24 mouse cellular contexts compared by ENCODE assay signal in genomic region chr8:26420536-26420935, GRCm38 (mm10).
DNase-seq lines count a peak whose midpoint lies in the region; ATAC-seq lines count a peak whose summit lies in the region.
"Had no signal": no experiment of that assay in that cellular context is flagged by ENCODE, and none has a peak within 500 bp of the region (broad histone marks: within the 10 kb centered on the region; RNA-seq: fewer than 3 reads in every experiment).

No protein-coding gene starts in this region.

- no peaks in the 10 kb centered on the region for H3K27me3 ChIP-seq in midbrain, embryonic 13.5 days
- H3K27me3 ChIP-seq in midbrain, embryonic 10.5 days (ENCODE audit: low read depth, poor library complexity, severe bottlenecking): no peaks in the 10 kb centered on the region
- H3K27me3 ChIP-seq in hindbrain, embryonic 15.5 days: no peaks in the 10 kb centered on the region
- H3K27me3 ChIP-seq in neural tube, embryonic 12.5 days (replicated peaks): no peaks in the 10 kb centered on the region
- H3K27me3 ChIP-seq: embryonic facial prominence, embryonic 13.5 days; liver, embryonic 13.5 days; stomach, embryonic 15.5 days had no signal

- WGBS in midbrain, embryonic 13.5 days: 89% methylated on average over 10 of the region's 10 CpGs
- 93% methylated on average over 10 of the region's 10 CpGs for WGBS in midbrain, embryonic 10.5 days
- 53% methylated on average over 10 of the region's 10 CpGs for WGBS in hindbrain, embryonic 15.5 days
- WGBS in neural tube, embryonic 12.5 days: 30% methylated on average over 10 of the region's 10 CpGs

- peak; percentile 24; the same call in 1 of the 2 replicates for ATAC-seq in midbrain, embryonic 13.5 days
- 0 out of 2 replicates have a peak, but pooled peaks have one; percentile 48 for ATAC-seq in hindbrain, embryonic 15.5 days (ENCODE audit: low FRiP score, low read depth)
- ATAC-seq in neural tube, embryonic 12.5 days (ENCODE audit: low FRiP score, low read depth): peak; percentile 89

- DNase-seq in midbrain, embryonic 10.5 days (ENCODE audit: low spot score): no peak
- DNase-seq in ovary, postnatal 14 days (ENCODE audit: low spot score): no peak
- DNase-seq in ovary, postnatal 10 days (ENCODE audit: low spot score): no peak
- no peak for DNase-seq in kidney, adult 18-20 months
- DNase-seq: B cell, adult 2 months; cerebellum, adult 2 months; cerebellum, postnatal 36 days; heart, postnatal 10 days; kidney, adult 2 months; kidney, postnatal 14 days; liver, embryonic 13.5 days; lung, embryonic 14.5 days; lung, postnatal 36 days; right cerebral cortex, adult 18-20 months; thymus, adult 18-20 months; thymus, postnatal 4 days had no signal

- no peak overlapping the region for H3K4me2 ChIP-seq in midbrain, embryonic 13.5 days (replicated peaks)
- no peak overlapping the region for H3K4me2 ChIP-seq in hindbrain, embryonic 15.5 days
- peak overlapping the region; percentile 18; the same call in 1 of the 2 replicates for H3K4me2 ChIP-seq in neural tube, embryonic 12.5 days (replicated peaks)
- H3K4me2 ChIP-seq: embryonic facial prominence, embryonic 13.5 days; liver, embryonic 13.5 days; lung, embryonic 14.5 days; midbrain, embryonic 11.5 days; stomach, embryonic 15.5 days had no signal

- H3K27ac ChIP-seq in midbrain, embryonic 13.5 days: no peak overlapping the region
- H3K27ac ChIP-seq in midbrain, embryonic 10.5 days (replicated peaks): no peak overlapping the region
- H3K27ac ChIP-seq in hindbrain, embryonic 15.5 days (replicated peaks): 0 out of 2 replicates have a peak overlapping the region, but pooled peaks have one; percentile 20
- H3K27ac ChIP-seq in neural tube, embryonic 12.5 days: peak overlapping the region; percentile 38
- H3K27ac ChIP-seq: embryonic facial prominence, embryonic 13.5 days; heart, embryonic 10.5 days; left cerebral cortex, adult 2 months; liver, embryonic 13.5 days; stomach, embryonic 15.5 days had no signal

- H3K4me1 ChIP-seq in midbrain, embryonic 13.5 days (replicated peaks): no peaks in the 10 kb centered on the region
- no peaks in the 10 kb centered on the region for H3K4me1 ChIP-seq in midbrain, embryonic 10.5 days
- H3K4me1 ChIP-seq in hindbrain, embryonic 15.5 days (replicated peaks): no peaks in the 10 kb centered on the region; the same call in 1 of the 2 replicates
- peaks cover 22% of the 10 kb centered on the region for H3K4me1 ChIP-seq in neural tube, embryonic 12.5 days
- H3K4me1 ChIP-seq: embryonic facial prominence, embryonic 13.5 days; heart, embryonic 10.5 days; liver, embryonic 13.5 days; stomach, embryonic 15.5 days had no signal

- no peak overlapping the region for H3K9ac ChIP-seq in midbrain, embryonic 13.5 days (replicated peaks)
- no peak overlapping the region for H3K9ac ChIP-seq in hindbrain, embryonic 15.5 days
- no peak overlapping the region for H3K9ac ChIP-seq in neural tube, embryonic 12.5 days
- H3K9ac ChIP-seq: embryonic facial prominence, embryonic 13.5 days; liver, embryonic 13.5 days; lung, embryonic 14.5 days; stomach, embryonic 15.5 days had no signal

- H3K9me3 ChIP-seq in midbrain, embryonic 13.5 days: no peaks in the 10 kb centered on the region
- no peaks in the 10 kb centered on the region for H3K9me3 ChIP-seq in midbrain, embryonic 10.5 days (replicated peaks)
- no peaks in the 10 kb centered on the region for H3K9me3 ChIP-seq in hindbrain, embryonic 15.5 days
- no peaks in the 10 kb centered on the region for H3K9me3 ChIP-seq in neural tube, embryonic 12.5 days
- H3K9me3 ChIP-seq: embryonic facial prominence, embryonic 13.5 days; heart, embryonic 10.5 days; liver, embryonic 13.5 days; stomach, embryonic 15.5 days had no signal

- H3K4me3 ChIP-seq in midbrain, embryonic 13.5 days (replicated peaks): no peak overlapping the region
- H3K4me3 ChIP-seq in midbrain, embryonic 10.5 days: no peak overlapping the region
- no peak overlapping the region for H3K4me3 ChIP-seq in hindbrain, embryonic 15.5 days
- no peak overlapping the region for H3K4me3 ChIP-seq in neural tube, embryonic 12.5 days
- H3K4me3 ChIP-seq: embryonic facial prominence, embryonic 13.5 days; heart, embryonic 10.5 days; left cerebral cortex, adult 2 months; liver, embryonic 13.5 days; stomach, embryonic 15.5 days had no signal

- H3K36me3 ChIP-seq in midbrain, embryonic 13.5 days: no peaks in the 10 kb centered on the region
- no peaks in the 10 kb centered on the region for H3K36me3 ChIP-seq in midbrain, embryonic 10.5 days
- H3K36me3 ChIP-seq in hindbrain, embryonic 15.5 days: no peaks in the 10 kb centered on the region
- no peaks in the 10 kb centered on the region for H3K36me3 ChIP-seq in neural tube, embryonic 12.5 days
- H3K36me3 ChIP-seq: embryonic facial prominence, embryonic 13.5 days; heart, embryonic 10.5 days; liver, embryonic 13.5 days; stomach, embryonic 15.5 days had no signal

Comparison
In these comparisons a context has a peak if more than half of its experiments do, and no peak if none do; other contexts are left out.
1. ATAC-seq: peak in every context shown above with its lines; median percentile 89 in neural tube, embryonic 12.5 days; 48 in hindbrain, embryonic 15.5 days; 24 in midbrain, embryonic 13.5 days.
2. H3K27ac ChIP-seq: peak in hindbrain, embryonic 15.5 days (single experiment) and neural tube, embryonic 12.5 days (single experiment); none in midbrain, embryonic 13.5 days (single experiment) and midbrain, embryonic 10.5 days (single experiment).